Mouse (Mus musculus) heart, adult 9 months (tissue): ENCODE data around the gene Igdcc4.

Experiments
- DNase-seq, 2 experiments: peaks; one replicate each; pipeline ENCODE4 v3.0.0; 2022; ENCODE audit warnings: low spot score in 2 of 2

Igdcc4 gene

DNA sequence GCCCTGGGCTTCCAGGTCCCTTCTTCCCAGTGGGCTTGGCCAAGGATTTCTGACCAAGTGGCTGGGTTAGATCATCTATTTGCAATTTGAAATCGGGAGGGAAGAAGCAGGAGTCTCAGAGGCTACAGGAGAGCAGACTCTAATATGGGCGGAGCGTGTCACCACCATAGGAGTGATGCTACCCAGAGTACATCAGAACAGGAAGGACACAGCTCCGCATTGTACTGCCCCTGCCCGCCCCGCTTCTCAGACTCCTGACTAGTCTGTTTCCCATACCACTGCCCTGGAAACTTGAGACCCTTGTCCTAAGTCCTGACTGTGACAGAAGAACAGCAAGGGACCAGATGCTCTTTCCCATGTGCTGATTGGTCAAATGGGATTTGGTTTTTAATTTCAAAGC lies 56.3 kb downstream of the Igdcc4 start:
- no peak for DNase-seq

DNA sequence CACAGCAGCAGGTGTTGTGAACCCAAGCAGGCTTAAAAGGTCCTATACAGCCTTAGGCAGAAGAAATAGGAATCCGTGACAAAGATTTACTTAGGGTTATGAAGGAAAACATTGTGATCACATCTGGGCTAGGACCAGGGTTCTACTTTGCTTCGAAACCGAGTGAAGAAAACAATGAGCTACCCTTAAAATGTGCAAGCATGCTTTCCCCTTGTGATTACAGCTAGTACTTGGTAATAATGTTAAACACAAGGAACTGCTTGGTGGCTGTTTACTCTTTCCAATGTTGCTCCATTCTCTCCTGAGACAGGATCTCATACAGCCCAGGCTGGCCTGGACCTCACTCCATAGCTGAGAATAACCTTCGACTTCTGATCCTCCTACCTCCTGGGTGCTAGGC lies 59.9 kb downstream of the Igdcc4 start:
- no peak for DNase-seq

DNA sequence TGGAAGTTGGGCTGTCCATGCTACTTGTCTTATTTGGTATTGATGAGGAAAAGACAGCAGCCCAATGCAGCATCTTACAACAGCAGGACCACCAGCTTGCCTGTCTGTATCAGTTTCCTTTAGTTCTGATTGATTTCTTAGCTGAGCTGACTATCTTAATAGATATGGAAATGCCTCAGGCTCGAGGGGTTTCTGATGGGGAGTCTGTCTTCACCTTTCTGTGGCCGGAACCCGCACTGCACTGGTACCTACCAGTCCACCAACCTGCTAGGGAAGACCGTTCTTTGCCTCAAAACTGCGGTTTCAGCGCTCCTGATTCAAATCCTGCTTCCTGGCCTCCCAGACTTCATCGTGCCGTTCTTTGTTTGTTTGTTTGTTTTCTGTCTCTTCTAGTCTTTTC lies 60.6 kb downstream of the Igdcc4 start:
- DNase-seq: no peak

DNA sequence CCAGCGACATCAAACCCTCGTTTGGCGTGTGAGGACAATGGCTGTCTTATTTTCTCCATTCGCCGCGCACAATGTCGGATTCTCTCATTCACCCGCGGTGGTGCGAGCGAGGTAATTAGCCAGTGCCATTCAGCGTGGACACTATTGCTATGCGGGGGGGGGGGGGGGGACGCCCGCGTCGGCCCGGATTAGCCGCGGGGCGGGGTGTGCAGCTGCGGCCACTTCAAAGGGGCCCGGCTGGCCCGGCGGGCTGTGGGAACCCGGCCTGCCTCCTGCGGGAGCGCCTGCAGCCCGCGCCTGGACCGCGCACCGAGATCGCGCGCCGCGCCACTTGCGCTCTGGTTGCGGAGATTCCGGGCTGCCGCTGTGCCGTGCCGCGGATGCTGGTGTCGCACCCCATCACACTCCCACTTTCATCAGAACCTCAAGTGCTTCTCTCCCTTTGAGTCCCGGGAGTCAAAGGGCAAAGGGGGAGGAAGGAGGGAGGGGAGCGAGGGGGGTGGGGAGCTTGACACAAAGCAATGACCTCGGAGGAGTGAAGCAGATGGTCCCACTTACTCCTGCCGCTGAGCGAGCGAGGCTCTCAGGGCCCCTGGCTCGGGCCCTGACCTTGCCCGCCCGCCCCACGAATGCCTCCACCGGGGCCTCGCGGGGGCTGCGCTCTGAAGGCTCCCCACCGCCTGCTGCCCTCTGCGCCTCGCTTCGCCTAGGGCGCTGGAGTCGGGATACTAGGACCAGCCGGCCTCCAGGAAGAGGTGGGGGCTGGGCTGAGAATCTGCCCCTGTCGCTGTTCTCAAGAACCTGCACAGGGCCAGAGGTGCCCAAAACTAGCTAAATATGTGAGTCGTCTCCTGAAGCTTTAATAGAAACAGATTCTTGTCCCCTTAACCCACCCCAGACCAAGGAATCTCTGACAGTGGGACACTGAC lies 61.7 kb downstream of the Igdcc4 start:
- no peak for DNase-seq

DNA sequence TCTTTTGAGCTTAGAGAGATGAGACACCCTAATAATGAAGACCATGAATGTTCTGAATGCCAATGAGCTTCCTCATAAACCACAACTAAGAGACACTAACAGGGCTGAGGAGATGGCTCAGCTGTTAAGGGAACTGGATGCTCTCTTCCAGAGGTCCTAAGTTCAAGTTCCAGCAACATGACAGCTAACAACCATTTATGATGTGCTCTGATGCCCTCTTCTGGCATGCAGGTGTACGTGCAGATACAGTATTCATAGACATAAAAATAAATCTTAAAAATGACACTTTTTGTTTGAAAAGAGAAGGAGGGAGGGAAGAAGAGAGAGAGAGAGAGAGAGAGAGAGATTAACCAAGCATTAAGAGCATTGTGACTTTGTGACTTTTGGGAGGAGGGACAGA lies 63.6 kb downstream of the Igdcc4 start:
- DNase-seq: no peak

DNA sequence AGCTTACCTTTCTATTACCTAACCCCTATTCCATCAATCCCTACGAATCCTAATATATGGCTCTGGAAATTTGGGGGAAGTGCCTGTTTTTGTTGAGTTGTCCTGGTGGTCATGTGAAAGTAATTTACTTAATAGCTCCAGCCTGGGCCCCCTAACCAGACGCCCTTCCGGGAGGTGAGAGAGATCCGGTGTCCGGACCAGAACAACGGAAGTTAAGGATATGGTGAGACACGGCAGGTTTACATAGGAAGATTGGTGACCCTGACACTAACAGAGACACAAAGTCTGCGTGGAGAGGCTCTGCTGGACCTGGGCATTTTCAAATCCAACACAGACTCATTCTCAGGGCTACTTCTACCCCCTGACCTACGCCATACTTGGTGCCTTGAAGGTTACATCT lies 65.1 kb downstream of the Igdcc4 start:
- DNase-seq: no peak

DNA sequence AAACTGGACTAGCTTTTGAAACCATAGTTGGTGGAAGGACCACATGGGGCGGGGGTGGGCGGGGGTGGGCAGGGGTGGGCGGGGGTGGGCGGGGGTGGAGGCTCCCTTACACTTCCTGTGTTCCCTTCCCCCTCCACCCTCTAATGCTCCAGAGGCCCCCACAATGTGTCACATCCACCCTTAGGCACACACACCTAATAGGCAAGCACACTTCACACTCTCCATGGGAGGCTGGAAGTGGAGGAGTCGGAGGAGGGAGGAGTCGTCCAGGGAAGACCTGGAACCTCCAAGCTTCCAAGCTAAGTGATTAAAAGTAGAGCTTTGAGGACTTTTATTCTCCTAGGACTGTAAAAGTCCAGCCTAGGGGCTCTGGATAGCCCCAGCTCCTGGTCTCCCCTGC lies 67.2 kb downstream of the Igdcc4 start:
- no peak for DNase-seq

DNA sequence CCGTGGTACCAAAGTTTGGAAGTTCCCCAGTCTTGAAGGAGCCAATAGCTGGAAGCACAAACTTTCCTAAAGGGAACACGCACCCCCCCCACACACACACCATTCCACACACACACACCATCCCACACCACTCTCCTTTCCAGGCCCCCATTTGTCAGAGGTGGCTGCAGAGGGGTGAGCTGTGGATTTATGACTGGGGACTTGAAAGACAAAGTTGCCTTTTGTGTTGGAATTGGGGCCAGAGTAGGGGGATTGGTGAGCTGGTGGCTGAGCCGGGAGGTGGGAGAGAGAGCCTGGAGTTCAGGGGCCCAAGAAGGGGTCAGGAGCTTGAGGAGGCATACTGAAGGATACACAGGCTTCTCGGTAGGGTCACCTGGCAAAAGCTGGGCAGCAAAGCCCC lies 67.7 kb downstream of the Igdcc4 start:
- no peak for DNase-seq

DNA sequence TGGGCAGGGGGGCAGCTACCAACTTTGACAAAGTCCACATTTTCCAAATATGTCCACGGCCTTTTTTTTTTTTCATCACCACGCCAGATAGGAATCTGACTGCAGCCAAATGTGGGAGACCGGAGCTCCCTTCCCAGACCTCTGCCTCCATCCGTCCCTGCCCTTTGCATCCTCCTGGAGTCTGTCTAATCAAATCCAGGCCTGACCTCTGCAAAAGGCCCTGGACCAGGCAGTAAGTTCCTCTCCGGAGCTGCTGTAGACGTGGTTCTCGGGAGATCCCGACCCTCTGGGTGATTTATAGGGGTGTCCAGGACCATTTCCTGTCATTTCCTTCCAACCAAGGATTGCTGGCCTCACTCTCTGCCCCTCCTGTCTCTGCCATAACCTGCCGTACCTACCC lies 71.4 kb downstream of the Igdcc4 start:
- no peak for DNase-seq

DNA sequence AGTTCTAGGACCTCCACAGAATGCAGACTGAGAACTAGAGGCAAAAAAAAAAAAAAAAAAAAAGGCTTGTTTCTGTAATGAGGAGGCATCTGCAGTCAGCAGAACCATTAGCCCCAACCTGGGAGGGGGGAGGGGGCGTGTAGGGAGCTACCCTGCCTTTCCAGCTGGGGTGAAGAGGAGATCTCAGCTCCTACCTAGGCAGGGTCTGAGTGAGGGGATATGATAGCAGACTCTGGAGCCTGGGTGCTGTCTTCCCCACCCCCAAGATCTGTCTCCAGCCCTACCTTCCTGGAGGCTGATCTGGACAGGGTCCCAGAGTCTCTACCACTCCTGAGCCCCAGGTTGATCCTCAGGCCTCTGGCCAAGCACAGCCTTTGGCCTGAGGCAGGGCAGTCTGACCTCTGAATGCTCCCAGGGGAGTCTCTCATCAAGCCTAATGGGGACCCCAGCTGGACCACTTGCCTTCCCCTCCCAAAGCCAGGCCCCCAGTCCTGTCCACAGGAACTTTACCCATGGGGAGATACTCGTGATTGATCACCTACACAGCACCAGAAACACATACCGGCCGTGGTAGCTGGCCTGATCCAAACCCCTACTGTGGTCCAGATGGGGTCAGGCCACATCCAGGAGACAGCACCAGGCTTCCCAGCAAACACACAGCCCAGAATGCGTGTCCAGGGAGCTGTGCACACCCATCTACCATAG lies 74.1 kb downstream of the Igdcc4 start:
- DNase-seq: no peak

DNA sequence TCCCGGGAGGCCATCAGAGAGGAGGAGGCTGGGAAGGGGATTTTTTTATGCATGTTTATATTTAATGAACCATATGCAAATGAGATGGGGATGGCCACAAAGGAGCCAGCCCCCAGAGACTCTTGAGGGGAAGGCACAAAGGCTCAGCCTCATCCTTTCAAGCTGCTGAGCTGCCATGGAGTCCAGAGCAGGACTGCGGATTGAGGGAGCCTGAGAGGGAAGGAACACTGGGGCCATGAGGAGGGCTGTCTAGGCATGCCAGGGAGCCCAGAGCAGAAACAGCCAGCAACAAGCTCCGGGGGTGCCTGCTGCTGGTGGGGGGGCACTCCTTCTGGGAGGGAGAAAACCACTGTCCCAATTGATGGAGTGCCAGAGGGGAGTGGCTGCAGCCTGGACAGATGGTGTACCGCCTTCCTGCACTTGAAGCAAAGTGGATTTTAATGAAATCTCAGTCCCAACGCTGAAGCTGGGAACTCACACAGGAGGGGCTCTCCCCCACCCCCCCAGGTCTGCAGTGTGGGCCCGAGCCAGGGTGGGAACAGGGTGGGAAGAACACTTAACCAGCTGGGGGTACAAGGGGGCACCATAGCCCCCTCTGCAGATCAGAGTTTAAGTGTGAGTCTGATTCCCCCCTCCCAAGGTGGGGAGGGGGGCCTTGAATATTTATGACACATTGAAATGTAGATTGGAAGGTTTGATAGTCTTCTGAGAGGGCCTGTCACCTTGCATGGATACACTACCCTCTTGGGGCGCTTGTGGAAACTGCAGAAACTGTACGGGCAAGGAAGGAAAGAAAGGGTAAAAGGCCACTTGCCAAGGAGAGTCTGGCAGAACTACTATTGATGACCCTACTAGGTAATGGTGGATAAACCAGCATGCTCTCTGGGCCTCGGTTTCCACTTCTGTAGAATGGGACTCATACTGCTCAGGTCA lies 74.9 kb downstream of the Igdcc4 start:
- no peak for DNase-seq

DNA sequence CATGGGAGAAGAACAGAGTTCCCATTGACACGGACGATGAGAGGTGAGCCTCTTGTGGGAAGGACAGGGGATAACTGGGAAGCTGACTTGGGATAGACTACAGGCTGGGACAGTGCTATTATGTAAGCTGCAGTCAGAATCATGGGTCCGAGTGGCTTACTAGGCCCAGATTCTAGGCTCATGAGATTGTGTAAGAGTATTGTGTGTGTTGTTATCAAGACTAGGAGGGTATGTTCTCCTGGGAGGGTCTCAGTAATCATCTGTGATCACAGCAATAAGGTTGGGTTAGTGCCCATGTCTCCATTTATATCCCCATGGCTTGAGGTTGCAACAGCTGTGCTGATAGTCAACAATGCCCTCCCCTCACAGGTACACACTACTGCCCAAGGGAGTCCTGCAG lies 76.2 kb downstream of the Igdcc4 start:
- no peak for DNase-seq

DNA sequence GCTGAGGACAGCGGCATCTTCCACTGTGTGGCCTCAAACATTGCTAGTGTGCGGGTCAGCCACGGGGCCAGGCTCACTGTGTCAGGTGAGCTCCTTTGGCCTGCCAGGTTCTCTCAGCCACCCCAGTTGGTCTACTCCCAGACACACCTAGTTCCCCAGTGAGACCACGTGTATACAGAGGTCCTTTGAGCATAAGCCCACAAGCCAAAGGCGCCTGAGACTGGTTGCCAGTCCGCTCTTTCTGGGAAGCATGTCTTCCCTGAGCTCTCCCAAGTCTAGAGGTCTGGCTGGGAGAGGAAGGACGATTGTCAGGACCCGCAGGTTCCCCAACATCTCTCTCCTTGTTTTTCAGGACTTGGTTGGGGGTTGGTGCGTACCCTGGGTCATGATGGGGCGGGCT lies 76.6 kb downstream of the Igdcc4 start:
- no peak for DNase-seq

DNA sequence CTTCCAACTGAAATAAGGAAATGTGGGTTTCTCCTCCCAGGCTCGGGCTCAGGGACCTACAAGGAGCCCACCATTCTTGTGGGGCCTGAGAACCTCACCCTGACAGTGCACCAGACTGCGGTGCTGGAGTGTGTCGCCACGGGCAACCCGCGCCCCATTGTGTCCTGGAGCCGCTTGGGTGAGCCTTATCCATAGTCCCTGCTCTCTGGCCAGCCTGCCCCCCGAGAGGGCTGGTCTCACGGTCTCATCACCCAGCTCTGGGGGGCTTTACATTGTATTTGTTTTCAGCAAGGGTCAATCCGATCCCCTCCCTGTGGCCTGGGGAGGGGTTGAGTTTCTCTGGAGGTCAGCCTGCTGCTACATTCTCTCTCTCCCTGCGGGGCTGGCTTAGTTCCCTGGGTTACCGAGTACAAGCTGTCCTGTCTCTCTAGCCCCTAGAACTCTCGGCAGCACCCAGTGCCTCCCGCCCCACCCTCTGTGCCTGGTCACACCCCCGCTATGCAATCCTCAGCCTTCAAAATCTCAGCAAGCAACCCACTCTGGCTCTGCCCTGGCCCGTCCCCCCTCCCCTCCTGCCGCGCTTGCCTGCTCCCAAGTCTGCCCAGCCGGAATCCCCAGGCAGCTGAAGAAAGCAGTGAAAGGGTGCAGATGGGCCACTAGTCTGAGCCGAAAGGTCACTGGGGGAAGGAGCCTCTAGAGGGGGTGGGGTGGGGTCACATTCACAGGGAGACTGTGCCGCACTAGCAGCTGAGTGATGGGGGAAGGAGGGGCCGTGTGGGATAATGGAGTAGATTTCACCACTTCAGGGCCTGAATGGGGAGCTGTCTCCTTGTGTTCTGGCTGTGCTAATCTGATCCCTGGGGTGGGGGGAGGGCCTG lies 77.3 kb downstream of the Igdcc4 start:
- no peak for DNase-seq

DNA sequence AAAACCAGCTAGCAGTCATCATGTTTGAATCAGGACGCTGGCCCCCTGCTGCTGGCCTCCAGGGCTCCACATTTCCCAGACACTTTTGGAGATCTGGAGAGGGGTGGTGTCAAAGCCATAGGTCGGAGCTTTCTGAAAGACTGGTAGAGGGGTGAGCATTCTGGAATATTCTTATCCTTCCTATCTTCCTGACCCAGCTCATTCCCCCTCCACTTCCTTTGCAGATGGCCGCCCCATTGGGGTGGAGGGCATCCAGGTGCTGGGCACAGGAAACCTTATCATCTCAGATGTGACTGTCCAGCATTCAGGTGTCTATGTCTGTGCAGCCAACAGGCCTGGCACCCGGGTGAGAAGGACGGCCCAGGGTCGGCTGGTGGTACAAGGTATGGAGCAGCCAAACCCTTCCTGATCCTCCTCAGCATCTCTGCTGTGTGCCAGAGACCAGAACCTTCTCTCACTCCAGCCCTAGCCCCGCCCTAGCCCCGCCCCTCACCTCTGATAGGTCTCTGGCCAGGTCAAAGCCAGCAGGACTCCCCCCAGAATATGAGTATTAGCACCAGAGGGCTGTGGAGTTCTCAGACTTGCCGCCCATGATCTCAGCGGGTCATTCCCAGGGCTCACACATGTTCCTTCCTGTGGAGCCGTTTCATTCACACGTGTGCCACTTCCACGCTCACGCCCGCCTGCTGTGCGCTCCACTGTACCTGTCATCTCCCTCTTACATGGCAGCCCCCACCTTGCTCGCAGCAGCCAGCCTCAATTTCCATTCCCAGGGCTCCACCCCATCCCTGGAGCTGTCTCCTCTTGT lies 78.7 kb downstream of the Igdcc4 start:
- DNase-seq: no peak
